Mouse (Mus musculus): ENCODE results near the gene Ptpn1. TPM values are rescaled to one million over a fixed set of nuclear protein-coding genes. Genes with fewer than 3 reads are reported as not detected.

The Ptpn1 gene
- total and polyA plus RNA-seq, 3 experiments: 16.2 to 38.1 (median 29.4) TPM

DNA sequence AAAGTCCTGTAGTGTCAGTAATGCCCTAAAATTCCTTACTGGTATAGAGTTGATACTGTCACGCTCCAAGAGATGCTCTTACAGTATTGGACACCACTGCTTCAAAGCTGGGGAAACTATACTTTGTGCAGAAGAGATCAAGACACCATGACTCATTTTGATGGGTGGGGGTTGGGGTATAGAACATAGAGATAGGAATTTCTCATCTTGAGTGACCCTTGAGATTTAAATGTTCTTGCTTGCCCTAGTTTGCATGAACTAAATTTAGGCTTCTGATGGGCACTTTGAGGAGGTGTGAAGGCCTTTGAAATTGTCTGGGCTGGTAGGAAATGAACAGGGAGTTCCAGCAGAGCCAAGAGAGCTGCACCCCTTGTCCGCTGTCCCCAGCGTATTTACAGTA is 4.1 kb downstream of the Ptpn1 start:
- H3K4me1 ChIP-seq (ENCODE audit: insufficient read depth, low read depth, low read length): peaks cover 29% of the 10 kb centered on the region
- no peak overlapping the region for H3K4me3 ChIP-seq (ENCODE audit: low read depth, low read length)

DNA sequence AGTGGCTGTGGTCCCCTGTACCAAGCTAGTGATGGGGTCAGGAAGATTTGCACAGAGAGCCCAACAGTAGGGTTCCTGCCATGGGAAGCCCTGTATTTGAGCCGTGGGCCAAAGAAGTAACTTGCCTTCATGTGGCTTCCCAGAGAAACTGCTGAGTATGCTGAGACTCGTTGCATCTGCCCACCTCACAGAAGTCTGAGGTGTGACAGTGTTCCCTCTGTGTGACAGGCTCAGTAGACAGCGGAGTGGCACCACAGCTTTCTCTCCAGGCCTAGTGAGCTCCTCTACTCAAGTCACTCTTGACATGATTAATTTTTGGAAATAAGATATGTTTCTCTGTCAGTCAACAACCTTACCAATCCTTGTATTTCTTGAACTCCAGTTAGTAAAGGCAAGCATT is 6.9 kb downstream of the Ptpn1 start:
- H3K36me3 ChIP-seq (replicated peaks): peaks cover 78% of the 10 kb centered on the region
- H3K27me3 ChIP-seq (ENCODE audit: insufficient read depth, low read length): no peaks in the 10 kb centered on the region
- peaks cover 34% of the 10 kb centered on the region for H3K4me1 ChIP-seq (ENCODE audit: insufficient read depth, low read depth, low read length)
- H3K9me3 ChIP-seq (replicated peaks): no peaks in the 10 kb centered on the region
- H3K4me3 ChIP-seq (ENCODE audit: low read depth, low read length): no peak overlapping the region
- DNase-seq (ENCODE audit: low spot score) (no peak), ATAC-seq (ENCODE audit: extremely low read depth, insufficient number of reproducible peaks, low FRiP score, poor library complexity, severe bottlenecking) (no peak)
- TF ChIP-seq TAL1 (conservative IDR thresholded peaks at IDR 0.05; ENCODE audit: low read depth, low read length) (no peak), POLR2AphosphoS5 (IDR thresholded peaks at IDR 0.05; ENCODE audit: insufficient replicate concordance, low read depth, low read length) (no peak), GATA2 (IDR thresholded peaks at IDR 0.05; ENCODE audit: borderline replicate concordance, low read depth, low read length) (no peak), GATA1 (IDR thresholded peaks at IDR 0.05; ENCODE audit: borderline replicate concordance, low read length) (no peak)

More for the DNA sequence above, 4.1 kb downstream of the Ptpn1 start:
- DNase-seq (ENCODE audit: low spot score) (no peak), ATAC-seq (ENCODE audit: extremely low read depth, insufficient number of reproducible peaks, low FRiP score, poor library complexity, severe bottlenecking) (no peak)
- TF ChIP-seq CTCF (IDR thresholded peaks at IDR 0.05; ENCODE audit: low read depth, low read length) (no peak), POLR2AphosphoS5 (IDR thresholded peaks at IDR 0.05; ENCODE audit: insufficient replicate concordance, low read depth, low read length) (no peak), TAL1 (conservative IDR thresholded peaks at IDR 0.05; ENCODE audit: low read depth, low read length) (no peak), GATA2 (IDR thresholded peaks at IDR 0.05; ENCODE audit: borderline replicate concordance, low read depth, low read length) (no peak), GATA1 (IDR thresholded peaks at IDR 0.05; ENCODE audit: borderline replicate concordance, low read length) (no peak)
- H3K27me3 ChIP-seq (ENCODE audit: insufficient read depth, low read length): no peaks in the 10 kb centered on the region
- peaks cover 59% of the 10 kb centered on the region for H3K36me3 ChIP-seq (replicated peaks)
- H3K9me3 ChIP-seq (replicated peaks): no peaks in the 10 kb centered on the region

DNA sequence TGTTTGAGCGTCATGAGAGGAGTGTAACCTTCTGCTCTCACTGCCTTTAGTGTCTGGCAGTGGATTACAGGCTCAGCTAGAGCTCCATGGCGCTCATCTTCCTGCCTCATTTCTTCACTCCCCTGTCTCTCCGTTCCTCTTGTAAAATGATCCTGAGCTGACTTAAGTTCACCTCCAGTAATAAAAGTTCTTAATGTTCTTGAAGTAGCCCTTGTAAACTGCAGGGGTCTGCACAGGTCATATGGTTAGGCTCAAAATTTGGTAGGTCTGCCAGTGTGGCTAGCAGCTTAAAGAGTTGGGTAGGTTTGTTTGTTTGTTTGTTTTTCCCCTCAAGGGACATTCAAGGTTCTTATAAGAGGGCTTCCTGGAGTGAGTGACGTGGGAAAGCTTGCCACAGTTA is 7.3 kb downstream of the Ptpn1 start:
- TF ChIP-seq TAL1 (conservative IDR thresholded peaks at IDR 0.05; ENCODE audit: low read depth, low read length) (no peak), GATA1 (IDR thresholded peaks at IDR 0.05; ENCODE audit: borderline replicate concordance, low read length) (no peak), POLR2AphosphoS5 (IDR thresholded peaks at IDR 0.05; ENCODE audit: insufficient replicate concordance, low read depth, low read length) (no peak), GATA2 (IDR thresholded peaks at IDR 0.05; ENCODE audit: borderline replicate concordance, low read depth, low read length) (no peak), CTCF (IDR thresholded peaks at IDR 0.05; ENCODE audit: low read depth, low read length) (no peak)
- ATAC-seq (ENCODE audit: extremely low read depth, insufficient number of reproducible peaks, low FRiP score, poor library complexity, severe bottlenecking) (no peak), DNase-seq (ENCODE audit: low spot score) (no peak)
- H3K27me3 ChIP-seq (ENCODE audit: insufficient read depth, low read length): no peaks in the 10 kb centered on the region
- peaks cover 33% of the 10 kb centered on the region for H3K4me1 ChIP-seq (ENCODE audit: insufficient read depth, low read depth, low read length)
- no peak overlapping the region for H3K4me3 ChIP-seq (ENCODE audit: low read depth, low read length)
- H3K9me3 ChIP-seq (replicated peaks): no peaks in the 10 kb centered on the region
- H3K36me3 ChIP-seq (replicated peaks): peaks cover 79% of the 10 kb centered on the region

DNA sequence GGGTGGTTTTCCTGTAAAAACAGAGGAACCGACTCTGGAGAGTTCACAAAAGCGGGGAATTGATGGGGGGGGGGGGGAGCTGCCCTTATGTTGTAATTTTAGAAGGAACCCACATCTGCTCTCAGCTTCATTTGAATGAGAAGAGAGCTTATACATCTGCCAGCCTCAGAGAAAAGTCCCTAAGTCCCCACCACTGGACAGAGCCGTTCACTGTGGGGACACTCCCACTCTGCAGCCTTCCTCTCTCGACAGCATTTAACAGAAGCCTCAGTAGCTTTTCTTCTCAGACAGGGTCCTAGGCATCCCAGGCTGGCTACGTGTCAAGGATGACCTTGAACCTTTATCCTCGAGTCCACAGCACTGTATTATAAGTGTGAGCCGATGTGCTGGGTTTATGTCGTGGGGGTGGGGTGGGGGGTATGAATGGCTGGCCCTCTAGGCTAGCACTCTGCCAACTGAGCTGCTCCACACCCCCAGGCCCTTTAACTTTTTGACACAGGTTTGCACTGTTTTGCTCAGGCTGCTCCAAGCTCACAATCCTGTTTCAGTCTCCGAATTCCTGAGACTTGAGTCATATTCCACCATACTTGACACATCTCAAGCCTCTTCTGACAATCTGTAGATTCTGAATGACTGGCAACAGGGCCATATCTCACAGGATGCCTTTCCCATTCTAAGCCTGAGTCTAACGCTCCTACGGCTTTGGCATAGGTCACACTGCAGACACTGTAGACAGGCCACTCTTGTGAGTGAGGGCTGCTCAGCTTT is 8.0 kb downstream of the Ptpn1 start:
- Histone ChIP-seq H3K4me1 (ENCODE audit: insufficient read depth, low read depth, low read length) (peaks cover 38% of the 10 kb centered on the region), H3K36me3 (replicated peaks) (peaks cover 85% of the 10 kb centered on the region), H3K27me3 (ENCODE audit: insufficient read depth, low read length) (no peaks in the 10 kb centered on the region), H3K9me3 (replicated peaks) (no peaks in the 10 kb centered on the region), H3K4me3 (ENCODE audit: low read depth, low read length) (no peak overlapping the region)
- DNase-seq (ENCODE audit: low spot score) (no peak), ATAC-seq (ENCODE audit: extremely low read depth, insufficient number of reproducible peaks, low FRiP score, poor library complexity, severe bottlenecking) (no peak)
- no peak for TF ChIP-seq TAL1 (conservative IDR thresholded peaks at IDR 0.05; ENCODE audit: low read depth, low read length)
- TF ChIP-seq GATA1 (IDR thresholded peaks at IDR 0.05; ENCODE audit: borderline replicate concordance, low read length): no peak
- no peak for TF ChIP-seq GATA2 (IDR thresholded peaks at IDR 0.05; ENCODE audit: borderline replicate concordance, low read depth, low read length)

DNA sequence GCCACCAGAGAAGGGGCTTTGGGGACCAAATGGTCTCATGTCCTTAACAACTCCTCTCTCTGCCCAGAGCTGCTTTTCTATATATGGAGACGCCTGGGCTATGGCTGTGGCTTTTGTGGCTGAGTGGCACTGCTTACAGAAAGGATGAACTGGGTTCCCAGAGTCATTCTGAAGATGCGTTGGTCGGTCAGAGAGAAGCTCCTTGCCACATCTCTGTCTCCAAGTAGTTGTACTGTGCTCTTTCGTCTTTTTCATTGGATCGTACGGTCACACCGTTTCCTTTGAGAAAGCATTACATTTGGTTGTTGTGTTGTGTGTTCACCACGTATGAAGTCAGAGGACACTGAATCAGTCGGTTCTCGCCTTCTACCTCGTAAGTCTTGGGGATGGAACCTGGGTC is 8.8 kb downstream of the Ptpn1 start:
- DNase-seq (ENCODE audit: low spot score) (no peak), ATAC-seq (ENCODE audit: extremely low read depth, insufficient number of reproducible peaks, low FRiP score, poor library complexity, severe bottlenecking) (no peak)
- Histone ChIP-seq H3K4me1 (ENCODE audit: insufficient read depth, low read depth, low read length) (peaks cover 39% of the 10 kb centered on the region), H3K9me3 (replicated peaks) (no peaks in the 10 kb centered on the region), H3K4me3 (ENCODE audit: low read depth, low read length) (no peak overlapping the region), H3K27me3 (ENCODE audit: insufficient read depth, low read length) (no peaks in the 10 kb centered on the region), H3K36me3 (replicated peaks) (peaks cover 87% of the 10 kb centered on the region)
- no peak for TF ChIP-seq TAL1 (conservative IDR thresholded peaks at IDR 0.05; ENCODE audit: low read depth, low read length)
- no peak for TF ChIP-seq GATA2 (IDR thresholded peaks at IDR 0.05; ENCODE audit: borderline replicate concordance, low read depth, low read length)
- TF ChIP-seq POLR2AphosphoS5 (IDR thresholded peaks at IDR 0.05; ENCODE audit: insufficient replicate concordance, low read depth, low read length): no peak

DNA sequence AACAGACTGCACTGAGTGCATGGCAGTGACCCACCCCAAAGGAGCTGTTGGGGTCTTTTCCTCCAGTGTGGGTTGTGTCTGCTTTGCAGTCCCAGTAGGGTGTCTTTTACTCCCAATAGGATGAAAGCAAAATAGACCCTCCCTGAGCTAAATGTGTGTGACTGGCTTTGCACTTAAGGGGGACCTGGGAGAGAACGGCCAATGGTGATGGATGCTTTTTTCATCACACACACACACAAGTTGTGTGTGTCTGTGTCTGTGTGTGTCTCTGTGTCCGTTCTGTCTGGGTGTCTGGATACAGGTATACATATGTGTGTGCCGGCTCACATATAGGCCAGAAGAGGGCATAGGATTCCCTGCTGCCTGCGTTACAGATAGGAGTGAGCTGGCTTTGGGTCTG is 9.5 kb downstream of the Ptpn1 start:
- no peak for ATAC-seq (ENCODE audit: extremely low read depth, insufficient number of reproducible peaks, low FRiP score, poor library complexity, severe bottlenecking)
- DNase-seq (ENCODE audit: low spot score): no peak
- peaks cover 82% of the 10 kb centered on the region for H3K36me3 ChIP-seq (replicated peaks)
- no peak overlapping the region for H3K4me3 ChIP-seq (ENCODE audit: low read depth, low read length)
- TF ChIP-seq CTCF (IDR thresholded peaks at IDR 0.05; ENCODE audit: low read depth, low read length) (no peak), TAL1 (conservative IDR thresholded peaks at IDR 0.05; ENCODE audit: low read depth, low read length) (no peak), POLR2AphosphoS5 (IDR thresholded peaks at IDR 0.05; ENCODE audit: insufficient replicate concordance, low read depth, low read length) (no peak), GATA1 (IDR thresholded peaks at IDR 0.05; ENCODE audit: borderline replicate concordance, low read length) (no peak), GATA2 (IDR thresholded peaks at IDR 0.05; ENCODE audit: borderline replicate concordance, low read depth, low read length) (no peak)
- no peaks in the 10 kb centered on the region for H3K27me3 ChIP-seq (ENCODE audit: insufficient read depth, low read length)
- H3K9me3 ChIP-seq (replicated peaks): no peaks in the 10 kb centered on the region
- H3K4me1 ChIP-seq (ENCODE audit: insufficient read depth, low read depth, low read length): peaks cover 39% of the 10 kb centered on the region

Data from G1E (cell line).